Mouse (Mus musculus): ENCODE data around the gene Btbd7. TPM values are rescaled to one million over a fixed set of nuclear protein-coding genes. Genes with fewer than 3 reads are reported as not detected.
A peak's percentile ranks its signal among the peaks of the same experiment; 100 is the strongest.

Gene Btbd7
- polyA plus RNA-seq, 1 experiment, result 0.10 TPM

- TF ChIP-seq TAL1 (IDR thresholded peaks at IDR 0.05; ENCODE audit: low read length), result no peak
- TF ChIP-seq GATA1 (IDR thresholded peaks at IDR 0.05; ENCODE audit: low read length), result no peak
- Histone ChIP-seq H3K27me3 (ENCODE audit: control insufficient read depth) (no peaks in the 10 kb centered on the region), H3K9me3 (ENCODE audit: control insufficient read depth, low read length) (no peaks in the 10 kb centered on the region), H3K4me1 (ENCODE audit: control insufficient read depth) (peaks cover 17% of the 10 kb centered on the region), H3K36me3 (ENCODE audit: control insufficient read depth) (peaks cover 83% of the 10 kb centered on the region), H3K4me3 (replicated peaks) (no peak overlapping the region)
These were observed 114.6 kb downstream of the Btbd7 start for GRCm38 (mm10) chr12:102763696-102764095.

DNA sequence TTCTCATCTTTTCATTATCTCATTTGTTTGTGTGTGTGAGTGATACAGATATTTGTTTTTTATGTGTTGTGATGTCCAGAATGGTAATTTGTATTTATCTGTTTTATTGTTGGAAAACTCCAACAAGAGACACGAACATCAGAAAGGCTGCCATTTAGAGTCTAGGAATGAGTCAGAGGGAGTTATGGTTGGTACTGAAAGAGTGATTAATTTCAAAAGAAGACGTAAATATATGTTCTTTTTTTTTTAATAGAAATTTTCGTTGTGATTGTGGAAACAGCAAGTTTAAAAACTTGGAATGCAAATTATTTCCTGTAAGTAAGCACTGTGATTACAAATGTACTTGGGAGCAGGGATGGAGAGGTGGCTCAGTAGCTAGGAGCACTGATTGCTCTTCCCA is 116.6 kb downstream of the Btbd7 start:
- peaks cover 63% of the 10 kb centered on the region for H3K36me3 ChIP-seq (ENCODE audit: control insufficient read depth)
- TF ChIP-seq GATA1 (IDR thresholded peaks at IDR 0.05; ENCODE audit: low read length), result no peak
- no peak for TF ChIP-seq TAL1 (IDR thresholded peaks at IDR 0.05; ENCODE audit: low read length)

DNA sequence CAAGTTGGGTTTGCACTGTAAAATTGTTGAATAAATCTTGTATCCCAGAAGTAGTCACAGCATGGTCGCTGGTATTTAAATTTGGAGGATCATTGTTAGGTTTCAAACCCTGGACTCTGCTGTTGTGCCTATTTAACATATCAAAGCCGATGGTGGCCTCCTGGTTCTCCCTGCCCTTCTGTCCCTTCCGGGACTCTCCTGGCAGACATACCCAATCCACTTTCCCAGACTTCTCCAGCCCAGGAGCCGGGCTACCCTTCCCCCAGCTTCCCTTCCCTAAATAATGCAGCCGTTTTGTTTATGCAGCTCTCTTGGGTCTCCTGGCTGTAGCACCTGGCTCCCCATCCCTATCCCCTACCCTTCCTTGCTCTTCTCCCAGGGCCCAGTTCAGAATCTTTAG is 119.3 kb downstream of the Btbd7 start:
- Histone ChIP-seq H3K4me3 (replicated peaks) (peak overlapping the region; percentile 97), H3K36me3 (ENCODE audit: control insufficient read depth) (peaks cover 57% of the 10 kb centered on the region), H3K4me1 (ENCODE audit: control insufficient read depth) (peaks cover 44% of the 10 kb centered on the region), H3K9me3 (ENCODE audit: control insufficient read depth, low read length) (peaks cover 2% of the 10 kb centered on the region; the same call in 1 of the 2 replicates), H3K27me3 (ENCODE audit: control insufficient read depth) (no peaks in the 10 kb centered on the region)
- no peak for TF ChIP-seq TAL1 (IDR thresholded peaks at IDR 0.05; ENCODE audit: low read length)
- no peak for TF ChIP-seq GATA1 (IDR thresholded peaks at IDR 0.05; ENCODE audit: low read length)

More for the DNA sequence above, 116.6 kb downstream of the Btbd7 start:
- Histone ChIP-seq H3K27me3 (ENCODE audit: control insufficient read depth) (no peaks in the 10 kb centered on the region), H3K4me1 (ENCODE audit: control insufficient read depth) (peaks cover 29% of the 10 kb centered on the region), H3K9me3 (ENCODE audit: control insufficient read depth, low read length) (no peaks in the 10 kb centered on the region), H3K4me3 (replicated peaks) (no peak overlapping the region)

GRCm38 (mm10) chr12:102758403-102758756 is 119.9 kb downstream of the Btbd7 start, which contains the start of gene Gm20604:
Gene Gm20604, minus strand, starts transcription at chr12:102758672.
- Histone ChIP-seq H3K9me3 (ENCODE audit: control insufficient read depth, low read length) (peaks cover 2% of the 10 kb centered on the region; the same call in 1 of the 2 replicates), H3K4me3 (replicated peaks) (peak within 1 kb of the TSS; percentile 97), H3K27me3 (ENCODE audit: control insufficient read depth) (no peaks in the 10 kb centered on the region), H3K4me1 (ENCODE audit: control insufficient read depth) (peaks cover 44% of the 10 kb centered on the region), H3K36me3 (ENCODE audit: control insufficient read depth) (peaks cover 56% of the 10 kb centered on the region)
- TF ChIP-seq TAL1 (IDR thresholded peaks at IDR 0.05; ENCODE audit: low read length), result no peak
- TF ChIP-seq GATA1 (IDR thresholded peaks at IDR 0.05; ENCODE audit: low read length), result no peak

GRCm38 (mm10) chr12:102757689-102758402 is 120.4 kb downstream of the Btbd7 start, which contains the start of the genes Gm28051, Gon7 and Ubr7:
Gene Gm28051, minus strand, starts transcription at chr12:102757765.
Gene Gon7, minus strand, starts transcription at chr12:102757803.
Gene Ubr7, plus strand, starts transcription at chr12:102757967.
- peaks cover 53% of the 10 kb centered on the region for H3K36me3 ChIP-seq (ENCODE audit: control insufficient read depth)

GRCm38 (mm10) chr12:102757055-102757688 is 121.1 kb downstream of the Btbd7 start:
- TF ChIP-seq GATA1 (IDR thresholded peaks at IDR 0.05; ENCODE audit: low read length), result no peak
- TF ChIP-seq TAL1 (IDR thresholded peaks at IDR 0.05; ENCODE audit: low read length), result no peak
- H3K9me3 ChIP-seq (ENCODE audit: control insufficient read depth, low read length), result peaks cover 2% of the 10 kb centered on the region; the same call in 1 of the 2 replicates
- peaks cover 52% of the 10 kb centered on the region for H3K36me3 ChIP-seq (ENCODE audit: control insufficient read depth)
- peak overlapping the region; percentile 97 for H3K4me3 ChIP-seq (replicated peaks)
- H3K27me3 ChIP-seq (ENCODE audit: control insufficient read depth), result no peaks in the 10 kb centered on the region
- peaks cover 44% of the 10 kb centered on the region for H3K4me1 ChIP-seq (ENCODE audit: control insufficient read depth)

More at GRCm38 (mm10) chr12:102757689-102758402, 120.4 kb downstream of the Btbd7 start, which contains the start of the genes Gm28051, Gon7 and Ubr7:
- Histone ChIP-seq H3K27me3 (ENCODE audit: control insufficient read depth) (no peaks in the 10 kb centered on the region), H3K4me3 (replicated peaks) (peak within 1 kb of the TSS; percentile 97), H3K4me1 (ENCODE audit: control insufficient read depth) (peaks cover 44% of the 10 kb centered on the region), H3K9me3 (ENCODE audit: control insufficient read depth, low read length) (peaks cover 2% of the 10 kb centered on the region; the same call in 1 of the 2 replicates)
- TF ChIP-seq GATA1 (IDR thresholded peaks at IDR 0.05; ENCODE audit: low read length) (no peak), TAL1 (IDR thresholded peaks at IDR 0.05; ENCODE audit: low read length) (no peak)

- Histone ChIP-seq H3K27me3 (ENCODE audit: control insufficient read depth) (no peaks in the 10 kb centered on the region), H3K4me3 (replicated peaks) (peak overlapping the region; percentile 97), H3K4me1 (ENCODE audit: control insufficient read depth) (peaks cover 44% of the 10 kb centered on the region), H3K36me3 (ENCODE audit: control insufficient read depth) (peaks cover 47% of the 10 kb centered on the region), H3K9me3 (ENCODE audit: control insufficient read depth, low read length) (peaks cover 2% of the 10 kb centered on the region; the same call in 1 of the 2 replicates)
- TF ChIP-seq TAL1 (IDR thresholded peaks at IDR 0.05; ENCODE audit: low read length), result no peak
- no peak for TF ChIP-seq GATA1 (IDR thresholded peaks at IDR 0.05; ENCODE audit: low read length)
These were observed 122.0 kb downstream of the Btbd7 start for GRCm38 (mm10) chr12:102756304-102756703.

DNA sequence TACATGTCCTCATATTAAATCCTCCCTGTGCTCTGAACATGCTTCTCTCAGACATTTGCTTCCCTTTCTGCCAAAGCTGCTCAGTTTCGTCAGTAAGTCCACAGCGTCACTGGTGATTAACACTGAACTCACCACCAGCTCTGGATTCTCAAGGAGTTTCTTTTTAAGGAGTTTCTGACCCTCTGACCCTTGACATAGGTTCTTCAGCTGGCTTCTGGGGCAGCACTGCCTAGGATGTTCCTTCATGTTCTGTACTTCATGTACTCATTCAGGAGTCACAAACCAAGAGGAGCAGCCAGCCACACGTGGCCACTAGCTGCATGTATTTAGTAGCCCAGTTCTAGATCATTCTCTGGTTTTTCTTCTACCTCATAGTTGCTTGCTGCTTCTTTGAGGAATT is 130.0 kb downstream of the Btbd7 start:
- peaks cover 55% of the 10 kb centered on the region for H3K36me3 ChIP-seq (ENCODE audit: control insufficient read depth)
- no peak for TF ChIP-seq GATA1 (IDR thresholded peaks at IDR 0.05; ENCODE audit: low read length)
- no peak for TF ChIP-seq TAL1 (IDR thresholded peaks at IDR 0.05; ENCODE audit: low read length)
- peaks cover 24% of the 10 kb centered on the region for H3K4me1 ChIP-seq (ENCODE audit: control insufficient read depth)
- H3K9me3 ChIP-seq (ENCODE audit: control insufficient read depth, low read length), result no peaks in the 10 kb centered on the region
- H3K27me3 ChIP-seq (ENCODE audit: control insufficient read depth), result no peaks in the 10 kb centered on the region
- no peak overlapping the region for H3K4me3 ChIP-seq (replicated peaks)

DNA sequence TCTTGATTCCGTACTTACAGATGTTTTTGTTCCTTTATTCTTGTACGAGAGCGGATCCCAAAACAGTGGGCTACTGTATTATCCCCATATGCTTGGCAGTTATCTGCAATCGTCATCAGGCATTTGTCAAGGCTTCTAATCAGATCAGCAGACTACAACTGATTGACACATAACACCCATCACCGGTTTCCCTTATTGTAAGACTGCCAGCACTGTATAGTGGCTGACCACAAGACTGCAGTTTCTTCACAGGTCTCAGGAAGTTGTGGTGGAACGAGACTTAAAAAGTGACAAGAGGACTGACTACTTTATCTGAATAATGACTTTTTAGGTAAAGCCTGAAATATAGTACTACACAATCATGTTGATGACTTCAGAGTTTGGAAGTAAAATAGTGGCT is 133.4 kb downstream of the Btbd7 start:
- TF ChIP-seq GATA1 (IDR thresholded peaks at IDR 0.05; ENCODE audit: low read length), result peak; percentile 77
- no peak for TF ChIP-seq TAL1 (IDR thresholded peaks at IDR 0.05; ENCODE audit: low read length)
- Histone ChIP-seq H3K4me1 (ENCODE audit: control insufficient read depth) (peaks cover 38% of the 10 kb centered on the region), H3K4me3 (replicated peaks) (peak overlapping the region; percentile 76), H3K27me3 (ENCODE audit: control insufficient read depth) (no peaks in the 10 kb centered on the region), H3K9me3 (ENCODE audit: control insufficient read depth, low read length) (no peaks in the 10 kb centered on the region), H3K36me3 (ENCODE audit: control insufficient read depth) (peaks cover 69% of the 10 kb centered on the region)

All from erythroblast, embryonic 14.5 days (primary cell).